Mouse (Mus musculus) adrenal gland, postnatal 25 days (tissue): ENCODE data around the gene Card19. TPM values are rescaled to one million over a fixed set of nuclear protein-coding genes. Genes with fewer than 3 reads are reported as not detected.

Experiments
- DNase-seq: peaks from one replicate; pipeline ENCODE4 v3.0.0; 2021; ENCODE audit warnings: mixed read lengths
- total RNA-seq: library from RNA; stranded (reverse); gene quantifications from 2 replicates; pipeline ENCODE4 v1.2.3, GENCODE M21; 2021

Gene Card19
- total RNA-seq, 1 experiment from 2014 or later = 52.0 TPM

GRCm38 (mm10) chr13:49170623-49171022 is 45.2 kb downstream of the Card19 start:
- DNase-seq = no peak

- DNase-seq = peak; percentile 94
Observed at GRCm38 (mm10) chr13:49169448-49170207, 46.2 kb downstream of the Card19 start.

GRCm38 (mm10) chr13:49167081-49167480 is 48.8 kb downstream of the Card19 start:
- DNase-seq = no peak

GRCm38 (mm10) chr13:49163645-49164044 is 52.2 kb downstream of the Card19 start:
- no peak for DNase-seq

GRCm38 (mm10) chr13:49162722-49163121 is 53.1 kb downstream of the Card19 start:
- DNase-seq = no peak

- no peak for DNase-seq
Observed at GRCm38 (mm10) chr13:49161236-49161635, 54.6 kb downstream of the Card19 start.

- no peak for DNase-seq
Observed at GRCm38 (mm10) chr13:49158040-49158713, 57.7 kb downstream of the Card19 start.

GRCm38 (mm10) chr13:49156645-49157044 is 59.2 kb downstream of the Card19 start:
- no peak for DNase-seq

GRCm38 (mm10) chr13:49154621-49155020 is 61.2 kb downstream of the Card19 start:
- no peak for DNase-seq

GRCm38 (mm10) chr13:49154028-49154427 is 61.8 kb downstream of the Card19 start:
- no peak for DNase-seq

Other genes starting within 250 kb of the Card19 start
- 189 TPM in 2 replicates for gene Fam120a, start 248.0 kb downstream of the Card19 start, total RNA-seq
- 2.4 and 4.2 TPM in 2 replicates for gene Wnk2, start 68.0 kb downstream of the Card19 start, total RNA-seq
- gene Ninj1, start 28.6 kb downstream of the Card19 start, total RNA-seq = 47.6 and 55.2 TPM in 2 replicates
- gene Susd3, start 32.7 kb upstream of the Card19 start, total RNA-seq = 0.43 and 0.95 TPM in 2 replicates
- gene Fgd3, start 104.3 kb upstream of the Card19 start, total RNA-seq = 1.5 and 2.8 TPM in 2 replicates
- gene Bicd2, start 125.5 kb upstream of the Card19 start, total RNA-seq = 43.7 and 45.2 TPM in 2 replicates
- gene Ippk, start 205.2 kb upstream of the Card19 start, total RNA-seq = 24.1 and 27.7 TPM in 2 replicates